ENCODE assay signal across 8 mouse cellular contexts in genomic region chr4:114997051-114997450, GRCm38 (mm10). TPM values are rescaled to one million over a fixed set of nuclear protein-coding genes. Genes with fewer than 3 reads are reported as not detected.
DNase-seq lines count a peak whose midpoint lies in the region; ATAC-seq lines count a peak whose summit lies in the region.

No protein-coding gene starts in this region.

- DNase-seq in adrenal gland, postnatal 10 days: peak; percentile 63
- DNase-seq in adrenal gland, postnatal 4 days (ENCODE audit: low spot score in 2 of 2): no peak
- peak; percentile 41 for DNase-seq in layer of hippocampus, adult 11-12 months (ENCODE audit: low spot score)
- DNase-seq in layer of hippocampus, postnatal 36 days: no peak
- peak; percentile 39 to 67 for DNase-seq in CD8-positive naive resting alpha-beta T cell, adult 2 months (ENCODE audit: low read depth in 2 of 2, low spot score in 2 of 2)
- peak; percentile 56 for DNase-seq in embryo, embryonic 10.5 days (ENCODE audit: low spot score)

- ATAC-seq in megakaryocyte progenitor cell, adult 5-6 weeks (replicated peaks; ENCODE audit: poor library complexity): peak; percentile 29
- no peak for ATAC-seq in frontal cortex, adult (ENCODE audit: low TSS enrichment)

RNA-seq across cellular contexts. Expression of gene Stil, which starts 2.9 kb away (rescaled TPM):
- 1 to 10 TPM; 2.6 to 4.1 TPM for total RNA-seq in adrenal gland, postnatal 10 days (2021)
- 1 to 10 TPM; 6.5 to 7.1 TPM for total RNA-seq in adrenal gland, postnatal 4 days (2021)
- total RNA-seq in layer of hippocampus, postnatal 36 days (2021): under 1 TPM; 0.33 to 0.35 TPM
- 38.4 and 42.3 TPM in 2 replicates for total RNA-seq in megakaryocyte progenitor cell, adult 5-6 weeks (2015)
- 13.2 and 13.6 TPM in 2 replicates for total RNA-seq in megakaryocyte progenitor cell, adult 5-6 weeks (2017)

RNA-seq across cellular contexts. Expression of gene Cmpk1, which starts 10.0 kb away (rescaled TPM):
- 10 to 100 TPM; 86.6 to 94.9 TPM for total RNA-seq in adrenal gland, postnatal 10 days (2021)
- 10 to 100 TPM; 83.4 to 87.0 TPM for total RNA-seq in adrenal gland, postnatal 4 days (2021)
- 10 to 100 TPM; 62.8 to 70.5 TPM for total RNA-seq in layer of hippocampus, postnatal 36 days (2021)
- total RNA-seq in megakaryocyte progenitor cell, adult 5-6 weeks (2015): 76.3 and 76.4 TPM in 2 replicates
- total RNA-seq in megakaryocyte progenitor cell, adult 5-6 weeks (2017): 145 and 167 TPM in 2 replicates

RNA-seq across cellular contexts. Expression of gene Tal1, which starts 59.2 kb away (rescaled TPM):
- 1 to 10 TPM; 5.4 to 7.7 TPM for total RNA-seq in adrenal gland, postnatal 10 days (2021)
- total RNA-seq in adrenal gland, postnatal 4 days (2021): 10 to 100 TPM in 1 of 2 experiments, 1 to 10 TPM in 1; 6.3 to 11.3 TPM
- 1 to 10 TPM; 1.1 to 1.3 TPM for total RNA-seq in layer of hippocampus, postnatal 36 days (2021)
- total RNA-seq in megakaryocyte progenitor cell, adult 5-6 weeks (2015): 17.3 and 22.6 TPM in 2 replicates
- total RNA-seq in megakaryocyte progenitor cell, adult 5-6 weeks (2017): 9.2 and 16.3 TPM in 2 replicates

Comparison
In these comparisons a context has a peak if more than half of its experiments do, and no peak if none do; other contexts are left out.
1. DNase-seq: peak in adrenal gland, postnatal 10 days (single experiment), layer of hippocampus, adult 11-12 months (single experiment), CD8-positive naive resting alpha-beta T cell, adult 2 months (2 of 2) and embryo, embryonic 10.5 days (single experiment); none in adrenal gland, postnatal 4 days (0 of 2) and layer of hippocampus, postnatal 36 days (0 of 2).